Mouse (Mus musculus) liver, embryonic 14.5 days (tissue): Measurements from ENCODE around the gene Haao. TPM values are rescaled to one million over a fixed set of nuclear protein-coding genes. Genes with fewer than 3 reads are reported as not detected.

Experiments
- ATAC-seq: fragments of 200-750 bp; cut with Nextera tagmentation; 2 replicates; pipeline ENCODE4 v1.8.0; 2017; ENCODE audit warnings: moderate number of reproducible peaks, mild to moderate bottlenecking, moderate library complexity; ENCODE audit not compliant: insufficient read depth
- DNase-seq, 3 experiments: peaks; one replicate each; pipeline ENCODE4 v3.0.0-alpha.2; 2012 to 2013; ENCODE audit warnings: low read depth in 3 of 3, low spot score in 3 of 3
- H3K27ac ChIP-seq: fragments of 300-500 bp; sonication (generic); 2 replicates; pipeline ENCODE4 v1.5.1; 2014; ENCODE audit warnings: moderate library complexity, mild to moderate bottlenecking, control low read depth, inconsistent platforms
- H3K27me3 ChIP-seq: fragments of 300-500 bp; sonication (generic); 2 replicates; pipeline ENCODE4 v1.6.1; 2014; ENCODE audit warnings: mild to moderate bottlenecking, low read length, moderate library complexity; ENCODE audit not compliant: control insufficient read depth, insufficient read depth
- H3K36me3 ChIP-seq: fragments of 300-500 bp; sonication (generic); replicated peaks from 2 replicates; pipeline ENCODE4 v1.6.1; 2014; ENCODE audit warnings: low read depth; ENCODE audit not compliant: control insufficient read depth, insufficient read depth
- H3K4me1 ChIP-seq, 2 experiments: fragments of 200-500 bp in 1 of 2; fragments of 300-500 bp in 1 of 2; sonication (generic) in 1 of 2; replicated peaks; 2 replicates each; pipeline ENCODE4 v1.6.1; 2012 to 2014; ENCODE audit warnings: antibody characterized with exemption in 1 of 2, inconsistent platforms in 1 of 2, low read length in 1 of 2; ENCODE audit not compliant: control insufficient read depth in 2 of 2, insufficient read depth in 2 of 2
- H3K4me2 ChIP-seq: fragments of 300-500 bp; sonication (generic); 2 replicates; pipeline ENCODE4 v1.6.1; 2014; ENCODE audit warnings: low read depth, mild to moderate bottlenecking, control low read depth, moderate library complexity
- H3K4me3 ChIP-seq, 2 experiments: fragments of 200-500 bp in 1 of 2; fragments of 300-500 bp in 1 of 2; sonication (generic) in 1 of 2; 2 replicates each; pipeline ENCODE4 v1.5.1; 2012 to 2014; ENCODE audit warnings: low read depth in 2 of 2, low read length in 2 of 2, mild to moderate bottlenecking in 2 of 2, control low read depth in 1 of 2, inconsistent platforms in 1 of 2, moderate library complexity in 1 of 2; ENCODE audit not compliant: insufficient read depth in 1 of 2
- H3K9ac ChIP-seq: fragments of 300-500 bp; sonication (generic); replicated peaks from 2 replicates; pipeline ENCODE4 v1.6.1; 2014; ENCODE audit warnings: mild to moderate bottlenecking, control low read depth, moderate library complexity
- H3K9me3 ChIP-seq: fragments of 300-500 bp; sonication (generic); 2 replicates; pipeline ENCODE4 v1.6.1; 2016; ENCODE audit warnings: low read length, mixed read lengths; ENCODE audit not compliant: control insufficient read depth
- CTCF ChIP-seq: IDR thresholded peaks from 2 replicates; pipeline ENCODE4 v1.5.1; 2016; ENCODE audit warnings: antibody characterized with exemption, low read depth, control low read depth
- EP300 ChIP-seq: IDR thresholded peaks from 2 replicates; pipeline ENCODE4 v1.6.1; 2016; ENCODE audit warnings: antibody characterized with exemption, low read depth
- WGBS: fragments of 180-500 bp; shearing (Covaris S2); extraction: QIAGEN DNeasy Blood & Tissue Kit; methylation state at CpG from one replicate; pipeline ENCODE4 v1.1.7; 2014; ENCODE audit not compliant: insufficient replicate concordance; 5-methylcytosine and 5-hydroxymethylcytosine counted together
- polyA plus RNA-seq, 2 experiments: library from polyadenylated mRNA; depleted of rRNA in 1 of 2; stranded (reverse) in 1 of 2; unstranded in 1 of 2; fragments of >200 nt; fragmentation: Nextera tagmentation in 1 of 2; extraction: Ambion mirVana in 1 of 2; gene quantifications; 2 replicates each; pipeline versions ENCODE4 v1.2.1 to v1.2.3; 2012 to 2014

Gene Haao
- polyA plus RNA-seq, 2 experiments, result 14.2 to 30.5 TPM

DNA sequence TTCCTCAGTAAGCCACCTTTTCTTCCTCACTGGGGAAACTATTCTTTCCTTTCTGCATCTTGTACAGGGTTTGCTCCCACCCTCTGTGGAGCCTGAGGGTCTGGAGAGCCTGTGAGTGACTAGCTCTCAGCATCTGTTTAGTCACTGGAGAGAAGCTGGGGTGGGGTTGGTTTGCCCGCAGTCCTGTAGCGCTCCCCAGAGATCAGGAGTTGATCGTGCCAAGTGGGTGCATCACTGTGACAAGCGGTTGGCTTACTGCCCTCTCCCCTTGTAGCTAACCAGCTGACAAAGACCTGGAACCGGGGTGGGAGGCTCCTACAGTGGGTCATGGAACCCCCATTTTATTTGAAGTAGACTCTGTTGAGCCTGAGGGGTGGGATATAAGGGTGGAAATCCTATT lies 27.1 kb downstream of the Haao start:
- DNase-seq, result no peak
- H3K36me3 ChIP-seq, result no peaks in the 10 kb centered on the region
- ATAC-seq, result no peak
- TF ChIP-seq EP300, result no peak
- no peak for TF ChIP-seq CTCF
- no peak overlapping the region for H3K4me3 ChIP-seq
- H3K4me1 ChIP-seq, result no peaks in the 10 kb centered on the region; a peak in 1 of 4 replicates
- no peak overlapping the region for H3K4me2 ChIP-seq
- H3K27ac ChIP-seq, result no peak overlapping the region
- H3K9me3 ChIP-seq, result no peaks in the 10 kb centered on the region
- no peak overlapping the region for H3K9ac ChIP-seq
- no peaks in the 10 kb centered on the region for H3K27me3 ChIP-seq
- WGBS, result 75% methylated on average over 5 of the region's 5 CpGs

DNA sequence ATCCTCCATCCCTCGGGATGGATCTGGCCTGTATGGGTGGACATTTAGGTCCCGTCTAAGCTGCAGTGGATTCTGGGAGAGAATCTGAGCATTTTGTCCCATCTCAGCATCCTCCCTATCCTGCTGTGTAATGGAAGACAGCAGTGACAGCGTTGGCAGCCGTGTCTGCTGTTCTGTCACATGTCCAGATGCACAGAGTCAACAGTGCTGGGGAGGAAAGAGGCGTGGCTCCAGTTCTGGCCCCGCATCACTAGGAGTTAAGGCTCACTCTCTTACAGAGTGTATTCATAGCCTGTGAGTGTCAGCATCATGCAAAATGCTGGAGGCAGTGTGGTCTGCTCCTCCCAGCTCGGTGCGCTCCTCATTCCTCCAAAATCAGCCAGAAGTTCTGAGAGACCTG lies 28.3 kb downstream of the Haao start:
- no peak overlapping the region for H3K27ac ChIP-seq
- H3K9me3 ChIP-seq, result no peaks in the 10 kb centered on the region
- H3K27me3 ChIP-seq, result no peaks in the 10 kb centered on the region
- DNase-seq, result no peak
- no peaks in the 10 kb centered on the region; a peak in 1 of 4 replicates for H3K4me1 ChIP-seq
- H3K9ac ChIP-seq, result no peak overlapping the region
- TF ChIP-seq CTCF (no peak), EP300 (no peak)
- ATAC-seq, result no peak
- WGBS, result 55% methylated on average over 8 of the region's 8 CpGs
- H3K36me3 ChIP-seq, result no peaks in the 10 kb centered on the region
- H3K4me2 ChIP-seq, result no peak overlapping the region
- no peak overlapping the region for H3K4me3 ChIP-seq

DNA sequence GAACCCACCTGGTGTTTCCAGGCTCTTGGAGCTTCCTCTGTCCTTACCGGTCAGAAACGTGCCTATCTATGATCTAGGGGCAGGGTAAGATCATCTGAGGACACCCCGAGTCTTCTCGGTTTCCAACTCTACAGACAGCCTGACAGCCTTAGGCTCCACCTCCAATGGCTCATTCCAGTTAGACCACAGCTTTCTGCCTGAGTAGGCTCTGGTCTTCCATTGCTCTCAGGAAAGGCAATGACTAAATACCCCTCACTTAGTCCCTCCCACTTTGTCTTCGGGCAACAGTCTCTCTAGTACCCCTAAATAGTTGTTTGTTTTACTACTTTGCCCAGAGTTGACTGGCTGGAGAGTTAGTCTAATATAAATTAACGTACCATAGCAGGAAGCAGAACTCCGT lies 30.8 kb downstream of the Haao start:
- TF ChIP-seq CTCF (no peak), EP300 (no peak)
- WGBS, result 52% methylated on average over 7 of the region's 7 CpGs

DNA sequence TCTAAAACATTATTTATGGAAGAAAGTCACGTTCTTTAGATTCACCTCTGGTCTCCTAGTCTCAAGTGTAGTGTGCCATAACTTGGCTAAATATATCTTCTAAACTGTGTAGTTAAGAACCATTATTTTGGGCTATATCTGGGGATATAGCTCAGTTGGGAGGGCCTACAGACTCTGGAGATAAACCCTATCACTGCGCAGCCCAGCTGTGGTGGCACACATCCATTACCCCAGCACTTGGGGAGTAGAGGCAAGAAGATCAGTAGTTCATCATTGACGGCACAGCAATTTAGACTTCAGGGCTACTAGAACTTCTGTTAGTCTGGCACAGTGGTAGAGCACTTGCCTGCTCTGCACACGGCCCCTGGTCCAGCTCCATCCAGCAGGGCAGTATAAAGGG lies 34.7 kb downstream of the Haao start:
- Histone ChIP-seq H3K4me3 (no peak overlapping the region), H3K27ac (no peak overlapping the region), H3K27me3 (no peaks in the 10 kb centered on the region), H3K9me3 (no peaks in the 10 kb centered on the region), H3K4me2 (no peak overlapping the region), H3K9ac (no peak overlapping the region), H3K36me3 (no peaks in the 10 kb centered on the region; the same call in 1 of the 2 replicates), H3K4me1 (peaks cover 28 to 31% of the 10 kb centered on the region in 2 experiments)
- no peak for DNase-seq
- TF ChIP-seq EP300 (no peak), CTCF (no peak)
- 60% methylated on average over 4 of the region's 4 CpGs for WGBS
- no peak for ATAC-seq

More for the DNA sequence above, 30.8 kb downstream of the Haao start:
- H3K27ac ChIP-seq, result no peak overlapping the region
- H3K9ac ChIP-seq, result no peak overlapping the region
- no peak overlapping the region for H3K4me3 ChIP-seq
- H3K4me1 ChIP-seq, result peaks cover 0 to 3% of the 10 kb centered on the region in 2 experiments; a peak in 3 of 4 replicates
- no peak overlapping the region for H3K4me2 ChIP-seq
- DNase-seq (no peak), ATAC-seq (no peak)
- H3K9me3 ChIP-seq, result no peaks in the 10 kb centered on the region
- H3K36me3 ChIP-seq, result no peaks in the 10 kb centered on the region
- H3K27me3 ChIP-seq, result no peaks in the 10 kb centered on the region

DNA sequence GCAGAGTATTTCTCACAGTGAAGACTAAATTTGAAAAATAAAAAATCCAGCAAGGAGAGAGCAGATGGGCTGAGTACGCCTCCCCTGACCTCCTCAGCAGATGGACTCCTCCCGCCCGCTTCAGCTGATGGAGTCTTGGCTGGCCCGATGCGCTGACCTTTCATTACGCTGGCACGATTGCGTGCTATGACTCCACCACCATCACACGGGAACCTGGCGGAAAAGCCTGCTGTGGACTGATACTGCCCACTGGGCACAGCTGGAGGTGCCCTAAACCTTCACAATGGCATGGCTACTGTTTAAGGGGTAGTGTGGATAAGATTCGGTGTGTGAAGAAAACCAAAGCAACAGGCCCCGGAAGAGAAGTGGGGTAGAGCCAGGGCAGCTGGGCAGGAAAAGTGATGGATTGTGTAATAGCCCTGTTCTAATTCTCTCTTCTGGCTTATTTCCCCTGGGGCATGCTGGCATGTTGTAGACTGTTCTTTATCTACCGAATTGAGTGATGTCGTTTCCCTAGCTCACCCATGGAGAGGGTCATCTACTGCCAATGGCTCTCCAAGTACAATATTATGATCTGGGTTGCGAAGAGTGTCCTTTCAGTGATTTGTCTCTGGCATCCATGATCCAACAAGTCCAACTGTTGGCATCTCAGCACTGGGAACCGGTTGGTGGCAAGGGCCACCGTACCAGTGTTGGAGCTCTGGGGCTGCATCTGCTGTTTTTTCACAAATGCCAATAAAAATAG lies 35.4 kb downstream of the Haao start:
- no peak overlapping the region for H3K9ac ChIP-seq
- H3K4me3 ChIP-seq, result no peak overlapping the region
- H3K4me1 ChIP-seq, result peaks cover 31 to 37% of the 10 kb centered on the region in 2 experiments
- no peak overlapping the region for H3K4me2 ChIP-seq
- H3K9me3 ChIP-seq, result no peaks in the 10 kb centered on the region
- ATAC-seq, result no peak
- H3K27me3 ChIP-seq, result no peaks in the 10 kb centered on the region
- H3K27ac ChIP-seq, result no peak overlapping the region
- no peaks in the 10 kb centered on the region; the same call in 1 of the 2 replicates for H3K36me3 ChIP-seq
- WGBS, result 88% methylated on average over 17 of the region's 17 CpGs
- TF ChIP-seq EP300 (no peak), CTCF (no peak)
- no peak for DNase-seq
